Mouse (Mus musculus): ENCODE results near the gene Kif28.

DNA sequence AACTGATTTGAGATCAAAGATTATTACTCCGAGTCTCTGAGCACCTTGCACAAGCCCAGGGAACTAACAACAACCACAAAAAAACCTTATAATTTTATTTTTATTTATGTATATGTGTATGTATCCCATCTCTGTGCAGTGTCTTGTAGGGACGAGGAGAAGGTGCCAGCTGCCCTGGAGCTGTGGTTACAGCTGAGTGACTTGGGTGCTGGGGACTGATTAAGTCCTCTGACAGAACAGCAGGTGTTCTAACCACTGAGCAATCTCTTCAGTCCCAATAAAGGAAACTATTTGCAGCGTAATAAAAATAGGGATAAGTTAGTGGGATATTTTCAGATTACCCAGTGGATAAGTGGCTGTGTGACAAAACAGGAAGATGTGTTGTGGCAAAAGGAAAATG is 70.7 kb downstream of the Kif28 start:
- no peak for TF ChIP-seq ZC3H11A (IDR thresholded peaks at IDR 0.05; ENCODE audit: borderline replicate concordance, low read depth, low read length)
- no peak for TF ChIP-seq MAFK (IDR thresholded peaks at IDR 0.05; ENCODE audit: insufficient read depth, low read depth, low read length)
- TF ChIP-seq ZNF384 (IDR thresholded peaks at IDR 0.05; ENCODE audit: low read depth, low read length), result no peak
- TF ChIP-seq HCFC1 (IDR thresholded peaks at IDR 0.05; ENCODE audit: borderline replicate concordance, insufficient read depth, low read length), result no peak
